Mouse (Mus musculus): ENCODE measurements around the gene Misp. TPM values are rescaled to one million over a fixed set of nuclear protein-coding genes. Genes with fewer than 3 reads are reported as not detected.

Misp gene
- total and polyA plus RNA-seq, 2 experiments: 0.18 to 0.51 TPM

GRCm38 (mm10) chr10:79849941-79850628 lies 29.3 kb downstream of the Misp start:
- no peaks in the 10 kb centered on the region for H3K36me3 ChIP-seq (ENCODE audit: control insufficient read depth, insufficient read depth, low read length)
- H3K9ac ChIP-seq (ENCODE audit: low read depth, low read length): no peak overlapping the region
- H3K27me3 ChIP-seq (ENCODE audit: control insufficient read depth, insufficient read depth, low read length): no peaks in the 10 kb centered on the region
- 80% methylated on average over 8 of the region's 8 CpGs for WGBS
- no peak overlapping the region for H3K4me3 ChIP-seq (ENCODE audit: insufficient read depth, low read depth, low read length)
- no peak overlapping the region for H3K27ac ChIP-seq (replicated peaks; ENCODE audit: insufficient read depth, low read depth, low read length)
- TF ChIP-seq POLR2A (IDR thresholded peaks at IDR 0.05; ENCODE audit: extremely low read depth, insufficient read depth, low read length) (no peak), CTCF (IDR thresholded peaks at IDR 0.05; ENCODE audit: low read depth, low read length) (no peak)
- DNase-seq (ENCODE audit: extremely low read depth, low read depth, low spot score): no peak
- peaks cover 8% of the 10 kb centered on the region for H3K4me1 ChIP-seq (ENCODE audit: control insufficient read depth, insufficient read depth, low read length)
- 0 out of 2 replicates have a peak, but pooled peaks cover 3% of the 10 kb centered on the region for H3K79me2 ChIP-seq (ENCODE audit: control insufficient read depth, insufficient read depth, low read length)

- DNase-seq (ENCODE audit: extremely low read depth, low read depth, low spot score): no peak
- 90% methylated on average over 3 of the region's 3 CpGs for whole genome bisulfite sequencing
- TF ChIP-seq CTCF (IDR thresholded peaks at IDR 0.05; ENCODE audit: low read depth, low read length) (no peak), POLR2A (IDR thresholded peaks at IDR 0.05; ENCODE audit: extremely low read depth, insufficient read depth, low read length) (no peak)
- H3K9ac ChIP-seq (ENCODE audit: low read depth, low read length): peak overlapping the region; percentile 38; the same call in 1 of the 2 replicates
- H3K4me3 ChIP-seq (ENCODE audit: insufficient read depth, low read depth, low read length): no peak overlapping the region
- H3K27me3 ChIP-seq (ENCODE audit: control insufficient read depth, insufficient read depth, low read length): no peaks in the 10 kb centered on the region
- no peaks in the 10 kb centered on the region for H3K36me3 ChIP-seq (ENCODE audit: control insufficient read depth, insufficient read depth, low read length)
- H3K79me2 ChIP-seq (ENCODE audit: control insufficient read depth, insufficient read depth, low read length): peaks cover 16% of the 10 kb centered on the region
- H3K4me1 ChIP-seq (ENCODE audit: control insufficient read depth, insufficient read depth, low read length): peaks cover 13% of the 10 kb centered on the region
- peak overlapping the region; percentile 88 for H3K27ac ChIP-seq (replicated peaks; ENCODE audit: insufficient read depth, low read depth, low read length)
Measured at GRCm38 (mm10) chr10:79851653-79852052, 30.9 kb downstream of the Misp start.

DNA sequence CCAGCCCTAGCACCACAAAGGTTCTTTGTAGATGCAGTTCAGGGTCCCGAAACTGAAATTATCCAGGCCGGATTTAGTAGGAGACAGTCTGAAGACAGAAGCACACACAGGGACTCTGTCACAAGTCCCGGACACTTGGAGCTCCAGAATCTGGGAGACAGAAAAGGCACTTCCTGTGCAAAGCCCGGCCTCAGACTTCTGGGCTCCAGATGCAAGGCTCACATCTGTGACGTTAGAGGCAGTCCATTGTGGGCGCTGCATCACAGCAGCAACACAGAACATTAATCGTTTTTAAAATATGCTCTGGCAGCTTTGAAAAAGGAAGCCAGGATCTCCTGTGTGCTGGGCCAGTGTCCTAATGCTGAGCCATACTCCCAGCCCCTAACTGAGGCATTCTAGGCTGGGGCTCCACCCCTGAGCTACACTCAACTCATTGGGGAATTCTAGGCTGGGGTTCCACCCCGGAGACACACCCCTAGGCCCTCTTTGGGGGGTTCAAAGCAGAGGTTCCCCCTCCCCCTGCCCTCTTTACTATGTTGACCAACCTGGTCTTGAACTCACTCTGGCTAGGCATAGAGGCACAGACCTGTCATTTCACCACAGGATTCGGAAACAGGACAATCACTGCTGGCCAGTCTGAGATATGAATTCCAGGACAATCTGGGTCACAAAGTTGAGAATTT lies 31.5 kb downstream of the Misp start:
- 73% methylated on average over 9 of the region's 9 CpGs for WGBS
- no peaks in the 10 kb centered on the region for H3K27me3 ChIP-seq (ENCODE audit: control insufficient read depth, insufficient read depth, low read length)
- H3K4me1 ChIP-seq (ENCODE audit: control insufficient read depth, insufficient read depth, low read length): peaks cover 19% of the 10 kb centered on the region
- no peaks in the 10 kb centered on the region for H3K36me3 ChIP-seq (ENCODE audit: control insufficient read depth, insufficient read depth, low read length)
- H3K9ac ChIP-seq (ENCODE audit: low read depth, low read length): peak overlapping the region; percentile 38; the same call in 1 of the 2 replicates
- no peak for TF ChIP-seq POLR2A (IDR thresholded peaks at IDR 0.05; ENCODE audit: extremely low read depth, insufficient read depth, low read length)
- no peak for TF ChIP-seq CTCF (IDR thresholded peaks at IDR 0.05; ENCODE audit: low read depth, low read length)
- H3K79me2 ChIP-seq (ENCODE audit: control insufficient read depth, insufficient read depth, low read length): peaks cover 22% of the 10 kb centered on the region
- DNase-seq (ENCODE audit: extremely low read depth, low read depth, low spot score): no peak
- peak overlapping the region; percentile 88 for H3K27ac ChIP-seq (replicated peaks; ENCODE audit: insufficient read depth, low read depth, low read length)
- H3K4me3 ChIP-seq (ENCODE audit: insufficient read depth, low read depth, low read length): no peak overlapping the region

- no peaks in the 10 kb centered on the region for H3K27me3 ChIP-seq (ENCODE audit: control insufficient read depth, insufficient read depth, low read length)
- peak overlapping the region; percentile 88 for H3K27ac ChIP-seq (replicated peaks; ENCODE audit: insufficient read depth, low read depth, low read length)
- H3K4me1 ChIP-seq (ENCODE audit: control insufficient read depth, insufficient read depth, low read length): peaks cover 24% of the 10 kb centered on the region
- no peak for DNase-seq (ENCODE audit: extremely low read depth, low read depth, low spot score)
- WGBS: 37% methylated on average over 8 of the region's 8 CpGs
- TF ChIP-seq CTCF (IDR thresholded peaks at IDR 0.05; ENCODE audit: low read depth, low read length): no peak
- peak overlapping the region; percentile 63 for H3K9ac ChIP-seq (ENCODE audit: low read depth, low read length)
- no peaks in the 10 kb centered on the region for H3K36me3 ChIP-seq (ENCODE audit: control insufficient read depth, insufficient read depth, low read length)
- peak overlapping the region; percentile 53 for H3K4me3 ChIP-seq (ENCODE audit: insufficient read depth, low read depth, low read length)
- peaks cover 27% of the 10 kb centered on the region for H3K79me2 ChIP-seq (ENCODE audit: control insufficient read depth, insufficient read depth, low read length)
Measured at GRCm38 (mm10) chr10:79852827-79853226, 32.0 kb downstream of the Misp start.

- peaks cover 29% of the 10 kb centered on the region for H3K4me1 ChIP-seq (ENCODE audit: control insufficient read depth, insufficient read depth, low read length)
- H3K79me2 ChIP-seq (ENCODE audit: control insufficient read depth, insufficient read depth, low read length): peaks cover 30% of the 10 kb centered on the region
- H3K27me3 ChIP-seq (ENCODE audit: control insufficient read depth, insufficient read depth, low read length): no peaks in the 10 kb centered on the region
- peak overlapping the region; percentile 69 for H3K9ac ChIP-seq (ENCODE audit: low read depth, low read length)
- 1% methylated on average over 15 of the region's 15 CpGs for WGBS
- H3K4me3 ChIP-seq (ENCODE audit: insufficient read depth, low read depth, low read length): peak overlapping the region; percentile 53
- peak; percentile 71 for DNase-seq (ENCODE audit: extremely low read depth, low read depth, low spot score)
- peak overlapping the region; percentile 88 for H3K27ac ChIP-seq (replicated peaks; ENCODE audit: insufficient read depth, low read depth, low read length)
- H3K36me3 ChIP-seq (ENCODE audit: control insufficient read depth, insufficient read depth, low read length): no peaks in the 10 kb centered on the region
- 0 out of 2 replicates have a peak, but pooled peaks have one; percentile 33 for TF ChIP-seq POLR2A (IDR thresholded peaks at IDR 0.05; ENCODE audit: extremely low read depth, insufficient read depth, low read length)
- no peak for TF ChIP-seq CTCF (IDR thresholded peaks at IDR 0.05; ENCODE audit: low read depth, low read length)
Measured at GRCm38 (mm10) chr10:79853392-79853791, 32.6 kb downstream of the Misp start.

Data from liver, adult 2 months (tissue).